Mouse (Mus musculus) forebrain, embryonic 14.5 days (tissue): ENCODE results near the gene Sptan1. TPM values are rescaled to one million over a fixed set of nuclear protein-coding genes. Genes with fewer than 3 reads are reported as not detected.

Experiments used
- ATAC-seq: fragments of 200-750 bp; cut with Nextera tagmentation; 2 replicates; pipeline ENCODE4 v1.8.0; 2017; ENCODE audit warnings: mild to moderate bottlenecking, moderate library complexity
- DNase-seq: peaks from one replicate; pipeline ENCODE4 v3.0.0-alpha.2; 2015; ENCODE audit warnings: low spot score
- H3K27ac ChIP-seq: fragments of 300-500 bp; sonication (generic); 2 replicates; pipeline ENCODE4 v1.5.1; 2014; ENCODE audit warnings: low read depth, mild to moderate bottlenecking, control low read depth, low read length, moderate library complexity
- H3K27me3 ChIP-seq: fragments of 300-500 bp; sonication (generic); replicated peaks from 2 replicates; pipeline ENCODE4 v1.6.1; 2014; ENCODE audit warnings: low read length, control low read depth, mixed read lengths; ENCODE audit not compliant: control insufficient read depth, insufficient read depth
- H3K36me3 ChIP-seq: fragments of 300-500 bp; sonication (generic); 2 replicates; pipeline ENCODE4 v1.6.1; 2014; ENCODE audit warnings: low read length, control low read depth; ENCODE audit not compliant: control insufficient read depth, insufficient read depth
- H3K4me1 ChIP-seq: fragments of 300-500 bp; sonication (generic); 2 replicates; pipeline ENCODE4 v1.6.1; 2014; ENCODE audit warnings: antibody characterized with exemption, low read length, control low read depth; ENCODE audit not compliant: control insufficient read depth, insufficient read depth
- H3K4me2 ChIP-seq: fragments of 300-500 bp; sonication (generic); 2 replicates; pipeline ENCODE4 v1.6.1; 2014; ENCODE audit warnings: mild to moderate bottlenecking, control low read depth, low read length
- H3K4me3 ChIP-seq: fragments of 300-500 bp; sonication (generic); 2 replicates; pipeline ENCODE4 v1.5.1; 2014; ENCODE audit warnings: low read depth, low read length, control low read depth
- H3K9ac ChIP-seq: fragments of 300-500 bp; sonication (generic); 2 replicates; pipeline ENCODE4 v1.6.1; 2014; ENCODE audit warnings: mild to moderate bottlenecking, low read length, control low read depth, moderate library complexity
- H3K9me3 ChIP-seq: fragments of 300-500 bp; sonication (generic); replicated peaks from 2 replicates; pipeline ENCODE4 v1.6.1; 2016; ENCODE audit warnings: low read length, control low read depth, mixed read lengths; ENCODE audit not compliant: control insufficient read depth
- WGBS: fragments of 180-500 bp; shearing (Covaris S2); extraction: QIAGEN DNeasy Blood & Tissue Kit; methylation state at CpG from one replicate; pipeline ENCODE4 v1.1.7; 2014; 5-methylcytosine and 5-hydroxymethylcytosine counted together
- microRNA-seq: library from miRNA; unstranded; fragments of <30 nt; microRNA quantifications from one replicate; pipeline ENCODE4, GENCODE M21; 2016
- polyA plus RNA-seq: library from polyadenylated mRNA; unstranded; fragments of >200 nt; fragmentation: Nextera tagmentation; extraction: Ambion mirVana; gene quantifications from 2 replicates; pipeline ENCODE4 v1.2.1, GENCODE M21; 2014

Sptan1 gene
- polyA plus RNA-seq, 1 experiment from 2014 or later, result 310 TPM

- Histone ChIP-seq H3K27me3 (no peaks in the 10 kb centered on the region), H3K4me3 (no peak overlapping the region), H3K4me1 (peaks cover 4% of the 10 kb centered on the region; the same call in 1 of the 2 replicates), H3K36me3 (no peaks in the 10 kb centered on the region), H3K9ac (no peak overlapping the region), H3K4me2 (no peak overlapping the region), H3K9me3 (no peaks in the 10 kb centered on the region), H3K27ac (no peak overlapping the region)
- 93% methylated on average over 15 of the region's 15 CpGs for WGBS
- no peak for ATAC-seq
- no peak for DNase-seq
Measured at GRCm38 (mm10) chr2:30080181-30080800, 114.9 kb downstream of the Sptan1 start.

Small RNAs within 50 kb of the gene (microRNA-seq; reads per million reads assigned to microRNA genes)
- 1.2 reads per million for gene Mir6997

Other genes starting within 250 kb of the Sptan1 start
- gene Gm13420, start 213.9 kb upstream of the Sptan1 start, polyA plus RNA-seq, result not detected in 2 replicates
- not detected in 2 replicates for gene Gm13547, start 206.2 kb upstream of the Sptan1 start, polyA plus RNA-seq
- gene Coq4, start 178.1 kb upstream of the Sptan1 start, polyA plus RNA-seq, result 36.0 and 37.5 TPM in 2 replicates
- 26.8 and 31.1 TPM in 2 replicates for gene Trub2, start 177.1 kb upstream of the Sptan1 start, polyA plus RNA-seq
- 22.6 and 26.1 TPM in 2 replicates for gene Slc27a4, start 162.9 kb upstream of the Sptan1 start, polyA plus RNA-seq
- gene Urm1, start 145.5 kb upstream of the Sptan1 start, polyA plus RNA-seq, result 20.7 and 21.0 TPM in 2 replicates
- 3.1 and 3.9 TPM in 2 replicates for gene Cercam, start 96.4 kb upstream of the Sptan1 start, polyA plus RNA-seq
- gene Odf2, start 76.3 kb upstream of the Sptan1 start, polyA plus RNA-seq, result 36.4 and 43.6 TPM in 2 replicates
- 54.0 and 63.3 TPM in 2 replicates for gene Gle1, start 30.1 kb upstream of the Sptan1 start, polyA plus RNA-seq
- 51.4 and 63.1 TPM in 2 replicates for gene Wdr34, start 83.3 kb downstream of the Sptan1 start, polyA plus RNA-seq
- 379 and 393 TPM in 2 replicates for gene Set, start 91.8 kb downstream of the Sptan1 start, polyA plus RNA-seq
- gene Pkn3, start 112.1 kb downstream of the Sptan1 start, polyA plus RNA-seq, result 2.2 and 2.5 TPM in 2 replicates
- gene Zdhhc12, start 128.1 kb downstream of the Sptan1 start, polyA plus RNA-seq, result 21.6 and 24.1 TPM in 2 replicates
- gene Zer1, start 159.0 kb downstream of the Sptan1 start, polyA plus RNA-seq, result 8.4 and 8.9 TPM in 2 replicates
- 16.4 and 17.0 TPM in 2 replicates for gene Tbc1d13, start 168.2 kb downstream of the Sptan1 start, polyA plus RNA-seq
- 12.8 and 17.4 TPM in 2 replicates for gene Endog, start 205.9 kb downstream of the Sptan1 start, polyA plus RNA-seq
- gene Spout1, start 212.9 kb downstream of the Sptan1 start, polyA plus RNA-seq, result 59.6 and 60.7 TPM in 2 replicates
- gene Kyat1, start 240.3 kb downstream of the Sptan1 start, polyA plus RNA-seq, result 16.5 and 17.7 TPM in 2 replicates